Mouse (Mus musculus): ENCODE data around the gene Lat2.

Lat2 gene

GRCm38 (mm10) chr5:134611810-134612521 is 2.9 kb downstream of the Lat2 start:
- DNase-seq = no peak

- no peak for DNase-seq
Observed at GRCm38 (mm10) chr5:134609916-134610643, 4.7 kb downstream of the Lat2 start.

GRCm38 (mm10) chr5:134607121-134607520 is 7.7 kb downstream of the Lat2 start:
- DNase-seq = peak; percentile 37

GRCm38 (mm10) chr5:134606314-134606713 is 8.5 kb downstream of the Lat2 start:
- no peak for DNase-seq

GRCm38 (mm10) chr5:134604376-134604775 is 10.4 kb downstream of the Lat2 start:
- DNase-seq = peak; percentile 19

GRCm38 (mm10) chr5:134597711-134598110 is 17.1 kb downstream of the Lat2 start:
- no peak for DNase-seq

GRCm38 (mm10) chr5:134593093-134593492 is 21.7 kb downstream of the Lat2 start:
- no peak for DNase-seq

- DNase-seq = no peak
Observed at GRCm38 (mm10) chr5:134592026-134592581, 22.7 kb downstream of the Lat2 start.

- DNase-seq = no peak
Observed at GRCm38 (mm10) chr5:134589900-134590299, 24.9 kb downstream of the Lat2 start.

GRCm38 (mm10) chr5:134584798-134585197 is 30.0 kb downstream of the Lat2 start:
- DNase-seq = no peak

GRCm38 (mm10) chr5:134583884-134584213 is 31.0 kb downstream of the Lat2 start:
- no peak for DNase-seq

GRCm38 (mm10) chr5:134583006-134583883 is 31.6 kb downstream of the Lat2 start:
- no peak for DNase-seq

GRCm38 (mm10) chr5:134582221-134582907 is 32.5 kb downstream of the Lat2 start:
- peak; percentile 99 for DNase-seq

- DNase-seq = no peak
Observed at GRCm38 (mm10) chr5:134581146-134581545, 33.7 kb downstream of the Lat2 start, which contains the start of gene Rfc2. Gene Rfc2 (plus strand): TSS chr5:134581366.

- no peak for DNase-seq
Observed at GRCm38 (mm10) chr5:134579135-134579534, 35.7 kb downstream of the Lat2 start.

GRCm38 (mm10) chr5:134577534-134577933 is 37.3 kb downstream of the Lat2 start:
- DNase-seq = no peak

- no peak for DNase-seq
Observed at GRCm38 (mm10) chr5:134576517-134577220, 38.2 kb downstream of the Lat2 start.

- DNase-seq = no peak
Observed at GRCm38 (mm10) chr5:134575833-134576232, 39.0 kb downstream of the Lat2 start.

GRCm38 (mm10) chr5:134572508-134573214 is 42.2 kb downstream of the Lat2 start:
- DNase-seq = no peak

- DNase-seq = peak; percentile 80
Observed at GRCm38 (mm10) chr5:134571730-134572507, 42.9 kb downstream of the Lat2 start.
